Mouse (Mus musculus) kidney, adult 11 months (tissue): ENCODE measurements around the gene Ankrd40.

ENCODE experiments used
- DNase-seq: peaks from one replicate; pipeline ENCODE4 v3.0.0; 2022

The Ankrd40 gene

DNA sequence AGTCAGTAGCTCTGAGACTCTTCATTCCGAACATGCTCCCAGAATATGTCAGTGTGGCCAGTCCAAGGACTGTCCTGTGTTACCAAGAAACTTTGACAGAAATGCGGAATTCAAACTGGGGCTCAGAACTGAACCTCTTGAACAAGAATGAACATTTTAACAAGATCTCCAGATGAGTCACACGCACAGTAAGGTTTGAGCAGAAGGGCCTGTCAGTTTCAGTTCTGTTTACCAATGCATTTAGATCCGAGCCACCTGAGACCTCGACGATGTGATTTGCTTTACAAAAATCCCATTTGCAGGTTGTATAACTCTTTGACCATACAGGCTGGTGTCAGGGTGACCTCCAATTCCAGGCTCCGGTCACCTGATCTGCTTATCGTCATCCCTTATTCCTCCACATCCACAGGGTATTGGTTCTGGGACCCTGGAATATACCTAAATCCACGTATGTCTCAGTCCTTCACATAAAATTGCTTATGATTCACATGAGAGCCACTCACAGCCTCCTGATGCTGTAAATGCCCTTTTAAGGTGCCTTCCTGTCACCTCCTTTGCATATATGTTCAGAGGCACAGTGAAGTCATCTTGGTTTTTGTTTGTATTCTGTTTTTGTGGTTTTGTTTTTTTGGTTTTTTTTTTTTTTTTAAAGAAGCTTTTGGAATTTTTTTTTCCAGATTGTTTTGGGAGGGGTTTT, 27.9 kb downstream of the Ankrd40 start:
- no peak for DNase-seq

DNA sequence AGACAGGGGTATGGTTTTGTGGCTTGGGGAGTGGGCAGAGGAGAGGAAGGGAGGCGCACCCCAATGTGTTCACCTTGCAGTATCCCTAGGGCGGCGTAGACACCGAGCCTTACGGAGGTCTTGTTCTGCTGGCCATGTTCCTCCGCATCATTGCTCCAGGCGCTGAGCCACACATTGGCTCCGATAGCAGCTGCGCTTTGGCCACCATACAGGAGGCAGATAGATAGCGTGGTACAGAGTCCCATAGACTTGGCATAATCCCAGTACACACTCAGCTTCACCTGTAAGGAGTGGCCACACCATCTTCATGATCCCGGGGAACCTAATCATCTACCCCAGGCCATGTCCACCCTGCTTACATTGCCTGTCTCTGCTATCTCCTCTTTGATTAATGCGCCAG, 31.4 kb downstream of the Ankrd40 start:
- DNase-seq: no peak

DNA sequence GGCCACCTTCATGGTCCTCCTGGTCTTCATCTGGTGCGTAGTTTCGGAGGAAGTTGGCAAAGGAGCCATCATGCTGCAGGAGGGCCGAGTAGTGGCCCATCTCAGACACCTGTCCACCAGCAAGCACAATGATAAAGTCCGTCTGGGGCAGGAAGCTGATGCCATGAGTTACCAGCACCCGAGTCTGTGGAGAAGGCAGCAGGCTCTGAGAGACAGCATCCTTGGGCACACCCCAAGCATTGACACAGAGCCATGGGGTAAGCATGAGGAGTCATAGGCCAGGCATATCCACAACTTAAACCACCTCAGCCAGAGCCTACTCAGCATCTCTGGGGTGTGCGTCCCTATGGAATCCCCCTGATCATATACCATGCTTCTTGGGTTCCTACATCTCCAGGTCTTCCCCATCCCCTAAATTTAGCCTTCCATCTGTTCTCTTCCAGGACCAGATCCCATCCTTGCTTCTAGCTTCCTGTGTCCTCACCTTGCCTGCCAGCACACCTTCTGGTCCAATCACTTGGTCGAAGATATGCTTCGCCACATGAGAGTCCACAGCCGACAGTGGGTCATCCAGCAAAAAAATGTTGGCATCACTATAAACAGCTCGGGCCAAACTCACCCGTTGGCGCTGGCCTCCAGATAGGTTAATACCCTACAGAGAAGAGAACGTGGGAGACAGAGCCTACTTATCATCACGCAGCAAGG, 33.5 kb downstream of the Ankrd40 start:
- DNase-seq: no peak

DNA sequence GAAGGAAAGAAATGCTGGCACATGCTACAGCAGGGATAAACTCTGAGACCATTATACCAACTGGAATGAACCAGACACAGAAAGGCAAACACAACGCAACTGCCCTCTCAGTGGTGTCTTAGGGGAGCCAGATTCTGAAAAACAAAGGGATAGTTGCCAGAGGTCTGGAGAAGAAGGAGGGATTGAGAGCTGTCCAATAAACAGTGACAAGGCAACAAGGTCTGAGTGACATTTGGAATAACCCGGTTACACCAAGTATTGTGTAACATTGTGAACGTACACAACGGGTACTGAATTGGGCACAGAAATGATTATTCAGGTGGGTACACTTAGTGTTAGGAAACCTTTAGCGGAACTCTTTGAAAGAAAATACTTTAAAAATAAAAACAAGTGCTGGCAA, 34.3 kb downstream of the Ankrd40 start:
- DNase-seq: no peak

DNA sequence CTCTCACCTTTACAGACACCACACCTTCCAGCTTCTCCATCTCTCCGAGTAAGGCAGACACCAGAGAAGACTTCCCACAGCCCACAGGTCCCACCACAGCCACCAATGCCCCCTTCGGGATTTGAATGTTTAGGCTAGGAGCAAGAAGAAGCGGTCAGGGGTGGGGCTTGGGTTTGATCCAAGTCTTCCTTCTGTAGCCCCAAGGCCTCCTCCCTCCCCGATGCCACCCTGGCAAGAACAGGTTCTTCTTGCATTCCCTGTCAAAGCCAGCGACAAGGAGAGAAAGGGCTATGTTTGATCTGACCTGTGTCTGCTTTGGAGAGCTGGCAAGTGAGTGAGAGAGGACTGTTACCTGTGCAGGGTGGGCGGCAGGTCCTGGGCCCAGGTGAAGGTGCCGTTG, 35.9 kb downstream of the Ankrd40 start:
- DNase-seq: no peak

DNA sequence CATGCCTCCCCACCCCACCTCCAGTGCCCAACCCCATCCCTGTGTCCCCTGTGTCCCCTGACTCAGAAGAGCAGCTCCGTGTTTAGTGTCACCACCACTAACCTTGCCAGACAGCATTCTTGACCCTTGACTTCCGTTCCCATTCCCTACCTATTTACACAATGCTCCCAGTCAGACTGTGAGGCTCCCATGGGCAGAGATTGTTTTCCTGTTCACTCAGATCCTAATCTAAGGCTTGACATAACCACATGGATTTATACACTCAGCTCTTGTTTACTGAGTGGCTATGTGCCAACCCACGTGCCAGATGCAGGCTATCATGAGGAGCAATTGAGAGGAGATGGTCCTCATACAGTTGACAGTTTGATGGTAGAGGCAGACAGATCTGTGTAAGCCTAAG, 37.5 kb downstream of the Ankrd40 start:
- no peak for DNase-seq

DNA sequence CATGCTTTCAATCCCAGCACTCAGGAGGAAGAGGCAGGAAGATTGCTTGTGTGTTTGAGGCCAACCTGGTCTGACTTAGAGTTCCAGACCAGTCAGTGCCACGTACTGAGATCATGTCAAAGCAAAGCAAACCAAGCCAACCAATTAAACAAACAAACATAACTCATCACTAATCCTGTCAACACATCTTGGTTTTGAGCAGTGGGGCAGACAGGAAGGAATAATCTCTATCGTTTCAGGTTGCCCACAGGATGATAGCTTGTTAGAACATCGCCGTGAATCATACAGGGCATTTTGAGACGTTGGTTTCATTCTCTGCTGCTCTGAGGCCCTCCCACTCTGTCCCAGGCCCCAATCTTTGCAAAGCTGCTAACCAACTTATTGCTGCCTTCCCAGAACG, 42.2 kb downstream of the Ankrd40 start:
- DNase-seq: no peak

DNA sequence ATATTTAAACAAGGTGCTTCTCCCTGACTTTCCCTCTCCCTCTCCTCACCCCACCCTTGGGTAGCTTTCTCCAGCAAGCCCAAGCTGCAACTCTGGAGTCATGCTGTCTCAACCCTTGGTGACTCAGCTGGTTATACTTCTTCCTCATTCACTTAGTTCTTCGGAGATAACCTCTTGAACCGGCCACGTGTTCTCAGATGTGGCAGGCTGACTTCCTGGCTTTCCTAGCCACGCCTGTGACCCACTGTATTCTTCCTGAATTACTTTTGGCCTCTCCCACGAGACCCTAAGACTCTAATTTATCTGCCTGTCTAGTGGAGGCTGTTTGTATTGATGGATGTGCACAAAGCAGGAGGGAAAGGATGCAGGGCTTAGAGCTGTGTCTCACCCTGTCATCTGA, 43.0 kb downstream of the Ankrd40 start:
- DNase-seq: no peak

DNA sequence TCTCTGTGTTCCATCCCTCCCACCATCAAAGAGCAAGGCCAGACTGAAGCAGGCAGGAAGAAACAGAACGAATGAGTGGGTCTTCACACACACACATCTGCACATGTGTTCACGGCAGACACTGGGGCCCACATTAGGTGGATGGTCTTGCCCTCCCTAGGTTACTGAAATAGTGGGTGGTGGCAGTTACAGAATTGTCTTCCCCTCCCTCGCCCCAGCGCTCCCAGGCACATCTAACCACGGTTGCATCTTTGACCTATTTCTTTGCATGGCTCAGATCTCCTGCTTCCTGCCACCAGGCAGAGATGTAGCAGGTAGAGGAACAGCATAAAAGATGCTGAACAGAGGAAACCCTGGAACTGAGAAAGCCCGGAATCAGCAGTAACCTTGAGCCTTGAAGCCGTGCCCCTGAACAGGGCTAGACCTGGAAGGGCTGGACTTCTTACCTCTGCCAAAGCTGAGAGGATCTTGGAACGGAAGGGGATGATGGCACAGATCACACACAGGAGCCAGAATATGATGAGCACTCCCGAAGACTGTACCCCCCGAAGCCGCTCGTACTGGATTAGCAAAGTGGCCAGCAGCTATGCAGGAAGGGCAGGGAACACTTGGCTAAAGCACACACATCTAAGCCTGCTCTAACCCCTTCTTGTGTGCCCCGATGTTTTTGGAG, 46.6 kb downstream of the Ankrd40 start:
- DNase-seq: no peak

DNA sequence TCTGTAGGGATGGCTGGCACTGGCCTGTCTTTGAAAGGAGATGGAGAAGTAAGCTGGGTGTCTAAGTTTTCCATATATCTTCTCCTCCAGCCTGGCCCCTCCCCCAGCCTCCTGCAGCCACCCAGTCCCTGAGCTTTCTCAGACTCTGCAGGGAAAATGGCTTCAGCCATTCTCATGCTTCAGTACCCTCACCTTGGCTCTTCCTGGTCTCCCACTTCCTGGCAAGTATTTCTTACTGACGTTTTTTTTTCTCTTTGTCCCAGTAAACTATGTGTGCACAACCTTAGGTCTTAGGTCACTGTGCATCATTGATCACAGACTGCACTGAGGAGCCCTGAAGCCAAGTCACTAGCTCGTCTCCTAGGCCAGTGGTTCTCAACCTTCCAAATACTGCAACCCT, 51.3 kb downstream of the Ankrd40 start:
- DNase-seq: peak; percentile 27

DNA sequence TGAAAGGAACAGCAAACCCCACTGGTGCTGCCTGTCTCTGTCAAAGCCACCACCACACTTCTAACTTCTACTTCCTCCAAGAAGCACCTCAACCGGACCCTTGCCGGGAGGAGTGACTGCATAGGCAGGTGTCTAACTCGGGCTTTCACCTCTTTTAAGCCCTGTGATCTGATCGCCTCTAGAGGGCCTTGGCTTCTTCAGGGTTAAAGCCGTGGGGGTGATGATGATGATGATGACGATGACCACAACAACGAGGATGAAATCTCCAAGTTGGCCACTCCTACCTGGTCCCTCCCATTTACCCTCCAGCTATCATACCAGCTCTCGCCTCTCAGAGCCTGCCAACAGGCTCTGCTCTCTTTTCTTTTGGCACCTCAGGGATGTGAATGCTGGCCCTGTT, 51.9 kb downstream of the Ankrd40 start:
- DNase-seq: no peak

DNA sequence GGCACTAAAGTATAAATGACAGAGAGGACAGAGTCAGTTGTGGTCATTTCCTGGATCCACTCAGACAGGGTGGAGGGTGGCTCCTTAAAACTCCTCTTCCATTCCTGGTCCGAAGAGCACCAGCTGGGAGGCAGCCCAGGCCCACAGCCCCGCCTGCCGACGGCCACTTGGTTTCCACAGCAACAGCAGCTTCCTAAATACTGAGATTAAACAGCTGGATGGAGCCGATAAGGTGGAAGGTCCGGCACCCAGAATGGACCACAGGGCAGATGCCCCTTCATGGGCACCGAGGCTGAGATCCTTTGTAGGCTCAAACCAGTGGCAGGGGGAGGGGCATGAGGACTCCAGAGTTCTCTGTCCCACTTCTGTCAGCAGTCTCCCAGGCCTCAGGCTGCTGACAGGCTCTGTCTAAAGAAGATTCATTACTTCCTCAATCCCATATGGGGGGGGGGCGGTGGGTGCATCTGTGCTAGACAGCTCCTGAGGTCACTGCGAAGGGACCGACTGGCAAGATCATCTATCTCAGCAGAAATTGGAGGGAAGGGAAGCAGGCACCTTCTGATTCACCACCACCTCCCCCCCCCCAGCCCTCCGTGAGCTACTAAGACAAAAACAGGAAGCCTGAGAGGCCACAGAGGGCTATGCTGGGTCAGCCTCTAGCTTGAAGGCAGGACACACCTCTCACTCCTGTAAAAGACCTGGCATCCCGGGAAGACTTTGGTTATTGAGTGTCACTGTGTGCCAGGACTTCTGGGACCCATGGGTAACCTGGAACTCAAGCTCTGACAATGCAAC, 58.4 kb downstream of the Ankrd40 start:
- peak; percentile 62 for DNase-seq

DNA sequence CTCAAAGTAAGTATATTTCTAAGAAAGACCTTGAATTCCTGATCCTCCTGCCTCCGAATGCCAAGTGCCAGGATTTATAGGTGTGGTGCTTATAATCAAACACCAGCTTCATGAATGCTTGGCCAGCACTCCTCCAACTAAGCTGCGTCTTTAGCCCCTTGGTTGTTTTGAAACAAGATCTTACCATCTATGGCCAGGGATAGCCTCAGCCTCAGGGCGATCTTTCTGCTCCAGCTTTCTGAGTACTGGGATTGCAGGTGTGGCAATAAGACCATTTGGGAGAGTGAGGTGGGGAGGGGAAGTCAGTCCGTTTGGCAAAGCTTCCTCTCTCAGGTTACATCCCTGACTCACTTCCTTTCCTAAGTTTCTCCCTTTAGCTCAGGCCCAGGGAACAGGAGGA, 60.0 kb downstream of the Ankrd40 start:
- no peak for DNase-seq

DNA sequence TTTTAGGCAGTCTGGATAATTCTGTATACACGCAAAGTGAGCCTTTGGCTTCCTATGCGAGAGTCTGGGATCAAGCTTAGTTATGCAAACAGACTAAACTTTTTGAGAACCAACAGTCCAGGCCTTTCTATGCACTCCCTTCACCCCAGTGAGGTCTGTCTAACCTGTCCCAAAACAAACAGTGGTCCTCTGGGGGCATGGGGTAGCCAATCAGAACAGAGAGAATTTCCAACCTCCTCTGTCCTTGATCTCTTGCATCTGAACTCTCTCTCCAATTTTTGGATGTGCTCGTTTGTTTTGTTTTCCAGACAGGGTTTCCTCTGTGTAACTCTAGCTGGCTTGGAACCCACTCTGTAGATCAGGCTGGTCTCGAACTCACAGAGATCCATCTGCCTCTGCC, 61.2 kb downstream of the Ankrd40 start:
- no peak for DNase-seq

DNA sequence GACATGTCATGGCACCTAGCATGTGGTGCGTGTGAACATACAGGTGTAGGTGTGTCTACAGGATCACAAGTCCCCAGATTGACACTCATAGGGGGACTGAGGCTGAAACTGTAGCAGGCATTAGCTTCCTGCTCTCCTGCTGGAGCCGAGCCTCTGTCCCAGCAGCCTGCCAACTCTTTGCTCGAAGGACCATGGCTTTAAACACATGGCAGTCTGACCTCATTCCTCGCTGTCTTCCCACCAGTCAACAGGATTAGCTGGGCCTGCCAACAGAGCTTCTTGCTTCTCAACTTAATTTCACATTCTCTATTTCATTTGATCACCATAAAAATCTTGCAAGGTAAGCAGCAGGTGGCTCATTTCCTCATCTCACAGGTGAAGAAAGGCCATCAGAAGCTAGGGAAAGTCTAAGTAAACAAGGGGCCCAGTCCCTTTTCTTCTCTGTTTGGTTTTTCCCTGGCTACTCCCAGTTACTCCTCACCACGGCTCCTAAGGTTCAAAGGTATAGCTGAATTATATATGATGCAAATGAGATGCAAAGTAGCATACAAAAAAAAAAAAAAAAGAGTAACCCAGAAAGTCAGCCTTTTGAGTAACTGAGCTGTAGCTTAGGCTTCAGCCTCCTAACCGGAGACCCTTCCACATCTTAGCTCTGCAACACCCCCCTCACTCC, 62.1 kb downstream of the Ankrd40 start:
- no peak for DNase-seq

DNA sequence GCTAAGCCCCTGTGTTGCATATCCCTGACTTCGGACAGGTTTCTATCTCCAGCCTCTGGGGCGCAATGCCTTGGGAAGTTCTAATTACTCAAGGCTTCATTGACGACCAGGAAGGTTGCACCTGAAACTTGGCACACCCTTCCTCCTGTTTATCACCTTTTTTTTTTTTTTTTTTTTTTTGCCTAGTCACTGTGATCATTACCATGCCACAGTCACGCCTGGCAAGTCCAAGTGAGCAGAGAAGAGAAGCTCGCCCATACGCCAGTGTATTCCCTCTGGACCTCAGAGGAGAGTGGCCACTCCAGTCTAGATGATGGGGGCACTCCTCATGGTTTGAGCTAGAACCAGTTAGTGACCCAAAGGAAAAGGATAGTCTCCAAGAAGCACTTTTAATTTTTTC, 63.0 kb downstream of the Ankrd40 start:
- DNase-seq: no peak
